Mouse (Mus musculus) liver, postnatal 0 days (tissue): ENCODE measurements at regions not wholly inside any gene's neighbourhood (a gene's known extent, or its start where the extent isn't known, plus 50 kb on each side); places are given as distances from the start of the nearest gene placed in this dataset.

Experiments
- CTCF ChIP-seq: sonication (generic); IDR thresholded peaks from 2 replicates; pipeline ENCODE4 v1.5.1; 2016; ENCODE audit warnings: antibody characterized with exemption, low read depth
- EP300 ChIP-seq: IDR thresholded peaks from 2 replicates; pipeline ENCODE4 v1.6.1; 2016; ENCODE audit warnings: antibody characterized with exemption, low read depth, mild to moderate bottlenecking

- TF ChIP-seq EP300 (no peak), CTCF (no peak)
Observed at GRCm38 (mm10) chr16:80502559-80502958, 697.9 kb upstream of the Ncam2 start.
